Mouse (Mus musculus) heart, postnatal 0 days (tissue): ENCODE measurements around the gene Alppl2. TPM values are rescaled to one million over a fixed set of nuclear protein-coding genes. Genes with fewer than 3 reads are reported as not detected.
A peak's percentile ranks its signal among the peaks of the same experiment; 100 is the strongest.

Experiments used
- ATAC-seq: fragments of 200-750 bp; cut with Nextera tagmentation; 2 replicates; pipeline ENCODE4 v1.8.0; 2017; ENCODE audit warnings: low read depth, moderate number of reproducible peaks, moderate library complexity; ENCODE audit not compliant: insufficient read depth
- DNase-seq: peaks from one replicate; pipeline ENCODE4 v3.0.0-alpha.2; 2016; ENCODE audit warnings: low spot score
- H3K27ac ChIP-seq: fragments of 300-500 bp; sonication (generic); 2 replicates; pipeline ENCODE4 v1.5.1; 2014; ENCODE audit warnings: low read depth, mild to moderate bottlenecking
- H3K27me3 ChIP-seq: fragments of 300-500 bp; sonication (generic); 2 replicates; pipeline ENCODE4 v1.6.1; 2014; ENCODE audit warnings: low read length, mixed read lengths; ENCODE audit not compliant: control insufficient read depth, insufficient read depth
- H3K36me3 ChIP-seq: fragments of 300-500 bp; sonication (generic); replicated peaks from 2 replicates; pipeline ENCODE4 v1.6.1; 2014; ENCODE audit warnings: low read length, mixed read lengths; ENCODE audit not compliant: control insufficient read depth, insufficient read depth
- H3K4me1 ChIP-seq: fragments of 300-500 bp; sonication (generic); 2 replicates; pipeline ENCODE4 v1.6.1; 2014; ENCODE audit warnings: antibody characterized with exemption; ENCODE audit not compliant: control insufficient read depth, insufficient read depth
- H3K4me2 ChIP-seq: fragments of 300-500 bp; sonication (generic); 2 replicates; pipeline ENCODE4 v1.6.1; 2014; ENCODE audit warnings: low read depth, mild to moderate bottlenecking, low read length, moderate library complexity
- H3K4me3 ChIP-seq: fragments of 300-500 bp; sonication (generic); 2 replicates; pipeline ENCODE4 v1.5.1; 2014; ENCODE audit warnings: low read depth, low read length
- H3K9ac ChIP-seq: fragments of 300-500 bp; sonication (generic); replicated peaks from 2 replicates; pipeline ENCODE4 v1.6.1; 2014; ENCODE audit warnings: low read depth, low read length, mixed read lengths
- H3K9me3 ChIP-seq: fragments of 300-500 bp; sonication (generic); replicated peaks from 2 replicates; pipeline ENCODE4 v1.6.1; 2016; ENCODE audit warnings: low read length; ENCODE audit not compliant: control insufficient read depth
- CTCF ChIP-seq: IDR thresholded peaks from 2 replicates; pipeline ENCODE4 v1.5.1; 2016; ENCODE audit warnings: antibody characterized with exemption, control low read depth, low read depth
- EP300 ChIP-seq: IDR thresholded peaks from 2 replicates; pipeline ENCODE4 v1.6.1; 2016; ENCODE audit warnings: antibody characterized with exemption, low read depth
- WGBS: fragments of 180-500 bp; shearing (Covaris S2); extraction: QIAGEN DNeasy Blood & Tissue Kit; methylation state at CpG from one replicate; pipeline ENCODE4 v1.1.7; 2014; 5-methylcytosine and 5-hydroxymethylcytosine counted together
- polyA plus RNA-seq: library from polyadenylated mRNA; unstranded; fragments of >200 nt; fragmentation: Nextera tagmentation; extraction: Ambion mirVana; gene quantifications from 2 replicates; pipeline ENCODE4 v1.2.1, GENCODE M21; 2015
- total RNA-seq: library from RNA; depleted of rRNA; stranded (reverse); fragments of >200 nt; gene quantifications from 2 replicates; pipeline ENCODE4 v1.2.3, GENCODE M21; 2014; ENCODE audit warnings: low replicate concordance

The Alppl2 gene
- total and polyA plus RNA-seq, 2 experiments from 2014 or later = not detected

- Histone ChIP-seq H3K4me1 (no peaks in the 10 kb centered on the region; the same call in 1 of the 2 replicates), H3K9ac (no peak overlapping the region), H3K27ac (no peak overlapping the region), H3K9me3 (no peaks in the 10 kb centered on the region), H3K36me3 (no peaks in the 10 kb centered on the region), H3K4me3 (no peak overlapping the region), H3K4me2 (no peak overlapping the region; the same call in 1 of the 2 replicates), H3K27me3 (peaks cover 15% of the 10 kb centered on the region)
- peak; percentile 42; the same call in 1 of the 2 replicates for ATAC-seq
- WGBS = 17% methylated on average over 30 of the region's 30 CpGs
- TF ChIP-seq EP300 (no peak), CTCF (peak; percentile 62)
- no peak for DNase-seq
These were observed 8.7 kb upstream of the Alppl2 start for GRCm38 (mm10) chr1:87098358-87098975.

- WGBS = 77% methylated on average over 8 of the region's 8 CpGs
- ATAC-seq = no peak
- no peaks in the 10 kb centered on the region for H3K36me3 ChIP-seq
These were observed 5.9 kb upstream of the Alppl2 start for GRCm38 (mm10) chr1:87095642-87096041.

GRCm38 (mm10) chr1:87089251-87089650 lies 477 bp downstream of the Alppl2 start:
- no peaks in the 10 kb centered on the region for H3K27me3 ChIP-seq
- no peak for ATAC-seq
- no peak overlapping the region for H3K4me3 ChIP-seq
- WGBS = 88% methylated on average over 11 of the region's 11 CpGs
- H3K4me2 ChIP-seq = no peak overlapping the region
- no peak overlapping the region for H3K27ac ChIP-seq
- DNase-seq = no peak
- H3K4me1 ChIP-seq = no peaks in the 10 kb centered on the region
- no peaks in the 10 kb centered on the region for H3K9me3 ChIP-seq
- no peak for TF ChIP-seq CTCF
- no peaks in the 10 kb centered on the region for H3K36me3 ChIP-seq
- H3K9ac ChIP-seq = no peak overlapping the region

More at GRCm38 (mm10) chr1:87095642-87096041, 5.9 kb upstream of the Alppl2 start:
- no peak for DNase-seq
- Histone ChIP-seq H3K27ac (no peak overlapping the region), H3K4me2 (no peak overlapping the region), H3K9ac (no peak overlapping the region), H3K9me3 (no peaks in the 10 kb centered on the region), H3K4me3 (no peak overlapping the region), H3K27me3 (peaks cover 15% of the 10 kb centered on the region), H3K4me1 (no peaks in the 10 kb centered on the region; the same call in 1 of the 2 replicates)
- TF ChIP-seq EP300 (no peak), CTCF (no peak)

- Histone ChIP-seq H3K4me3 (no peak overlapping the region), H3K27ac (no peak overlapping the region), H3K9me3 (no peaks in the 10 kb centered on the region), H3K27me3 (no peaks in the 10 kb centered on the region), H3K4me1 (no peaks in the 10 kb centered on the region), H3K4me2 (no peak overlapping the region), H3K36me3 (no peaks in the 10 kb centered on the region), H3K9ac (no peak overlapping the region)
- TF ChIP-seq EP300 (no peak), CTCF (peak; percentile 34; the same call in 1 of the 2 replicates)
- 69% methylated on average over 17 of the region's 17 CpGs for WGBS
- ATAC-seq (no peak), DNase-seq (no peak)
These were observed 2.8 kb downstream of the Alppl2 start for GRCm38 (mm10) chr1:87086964-87087363.

- no peak for TF ChIP-seq CTCF
- TF ChIP-seq EP300 = no peak
- ATAC-seq = no peak
- DNase-seq = no peak
- no peak overlapping the region for H3K4me2 ChIP-seq
- H3K4me1 ChIP-seq = no peaks in the 10 kb centered on the region
- H3K27me3 ChIP-seq = no peaks in the 10 kb centered on the region
- no peak overlapping the region for H3K4me3 ChIP-seq
- H3K9ac ChIP-seq = no peak overlapping the region
- H3K36me3 ChIP-seq = no peaks in the 10 kb centered on the region
- no peaks in the 10 kb centered on the region for H3K9me3 ChIP-seq
- 61% methylated on average over 4 of the region's 4 CpGs for WGBS
- H3K27ac ChIP-seq = no peak overlapping the region
These were observed 3.5 kb downstream of the Alppl2 start for GRCm38 (mm10) chr1:87086196-87086595.

- WGBS = 79% methylated on average over 8 of the region's 8 CpGs
- no peak overlapping the region for H3K4me2 ChIP-seq
- ATAC-seq (no peak), DNase-seq (no peak)
- TF ChIP-seq CTCF (no peak), EP300 (no peak)
- H3K4me3 ChIP-seq = no peak overlapping the region
- H3K36me3 ChIP-seq = no peaks in the 10 kb centered on the region
- H3K4me1 ChIP-seq = no peaks in the 10 kb centered on the region
- no peaks in the 10 kb centered on the region for H3K27me3 ChIP-seq
- H3K9ac ChIP-seq = no peak overlapping the region
- no peaks in the 10 kb centered on the region for H3K9me3 ChIP-seq
- no peak overlapping the region for H3K27ac ChIP-seq
These were observed 16.0 kb downstream of the Alppl2 start for GRCm38 (mm10) chr1:87073776-87074175.
